Mouse (Mus musculus): ENCODE measurements around the gene Clcnka. TPM values are rescaled to one million over a fixed set of nuclear protein-coding genes. Genes with fewer than 3 reads are reported as not detected.

Clcnka gene
- total and polyA plus RNA-seq, 3 experiments: not detected

DNA sequence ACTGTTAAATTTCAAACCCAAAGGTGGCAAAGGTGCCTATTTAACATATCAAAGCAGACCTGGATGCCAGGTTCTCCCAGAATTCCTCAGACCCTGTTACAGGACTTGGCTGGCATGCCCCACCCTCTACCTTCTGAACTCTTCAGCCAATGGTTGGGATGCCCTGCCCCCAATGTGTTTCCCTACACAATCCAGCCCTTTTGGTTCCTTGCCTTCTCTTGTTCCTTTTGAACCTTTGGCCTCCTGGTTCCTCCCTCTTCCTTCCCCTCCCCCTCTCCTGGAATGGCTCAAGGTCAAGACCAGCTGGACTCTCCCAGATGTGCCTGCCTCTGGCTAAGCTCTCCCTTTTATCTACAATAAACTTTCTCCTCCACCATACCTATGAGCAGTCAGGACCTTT is 42.4 kb upstream of the Clcnka start:
- Histone ChIP-seq H3K4me3 (ENCODE audit: control insufficient read depth in 1 of 2, insufficient read depth in 1 of 2, low read depth in 2 of 2, low read length in 2 of 2) (no peak overlapping the region), H3K27ac (ENCODE audit: control insufficient read depth, low read depth, low read length) (no peak overlapping the region), H3K4me1 (ENCODE audit: control insufficient read depth in 1 of 2, insufficient read depth in 2 of 2, low read length in 2 of 2) (peaks cover 0 to 11% of the 10 kb centered on the region in 2 experiments; a peak in 2 of 4 replicates), H3K79me2 (ENCODE audit: control insufficient read depth, insufficient read depth, low read length, poor library complexity) (peaks cover 9% of the 10 kb centered on the region), H3K9ac (ENCODE audit: control insufficient read depth, low read depth, low read length, poor library complexity, severe bottlenecking) (no peak overlapping the region), H3K9me3 (replicated peaks; ENCODE audit: insufficient read depth, low read length) (no peaks in the 10 kb centered on the region), H3K36me3 (ENCODE audit: control insufficient read depth in 1 of 2, insufficient read depth in 2 of 2, low read length in 2 of 2) (peaks cover 0 to 6% of the 10 kb centered on the region in 2 experiments; a peak in 1 of 4 replicates), H3K27me3 (ENCODE audit: control insufficient read depth in 1 of 2, insufficient read depth in 2 of 2, low read length in 2 of 2) (no peaks in the 10 kb centered on the region)
- TF ChIP-seq ZC3H11A (IDR thresholded peaks at IDR 0.05; ENCODE audit: low read depth, low read length) (no peak), KAT2A (conservative IDR thresholded peaks at IDR 0.05; ENCODE audit: low read depth, low read length) (no peak), TAL1 (IDR thresholded peaks at IDR 0.05; ENCODE audit: low read length) (no peak), TCF12 (IDR thresholded peaks at IDR 0.05; ENCODE audit: low read depth, low read length) (no peak), SMC3 (IDR thresholded peaks at IDR 0.05; ENCODE audit: low read depth, low read length) (no peak), MAZ (IDR thresholded peaks at IDR 0.05; ENCODE audit: low read depth, low read length) (no peak), GABPA (IDR thresholded peaks at IDR 0.05; ENCODE audit: low read depth, low read length) (no peak), ELF1 (IDR thresholded peaks at IDR 0.05; ENCODE audit: low read depth, low read length) (no peak), NRF1 (IDR thresholded peaks at IDR 0.05; ENCODE audit: insufficient read depth, low read depth, low read length, poor library complexity, severe bottlenecking) (no peak), MYB (IDR thresholded peaks at IDR 0.05; ENCODE audit: low read depth, low read length) (no peak), ZKSCAN1 (IDR thresholded peaks at IDR 0.05; ENCODE audit: low read depth, low read length) (no peak), CTCF (IDR thresholded peaks at IDR 0.05 in 2 of 3, conservative IDR thresholded peaks at IDR 0.05 in 1 of 3; ENCODE audit: control insufficient read depth in 1 of 3, insufficient read depth in 1 of 3, low read depth in 2 of 3, low read length in 3 of 3, poor library complexity in 1 of 3, severe bottlenecking in 1 of 3) (no peak), USF1 (IDR thresholded peaks at IDR 0.05; ENCODE audit: low read depth, low read length) (no peak)
- no peak for DNase-seq (ENCODE audit: low read depth, low spot score)

- H3K79me2 ChIP-seq (ENCODE audit: control insufficient read depth, insufficient read depth, low read length, poor library complexity): no peaks in the 10 kb centered on the region
- H3K27ac ChIP-seq (ENCODE audit: control insufficient read depth, low read depth, low read length): no peak overlapping the region
- TF ChIP-seq MXI1 (IDR thresholded peaks at IDR 0.05; ENCODE audit: low read depth, low read length): no peak
- TF ChIP-seq MAZ (IDR thresholded peaks at IDR 0.05; ENCODE audit: low read depth, low read length): no peak
- TF ChIP-seq HCFC1 (IDR thresholded peaks at IDR 0.05; ENCODE audit: low read depth, low read length): no peak
- no peak for TF ChIP-seq TCF12 (IDR thresholded peaks at IDR 0.05; ENCODE audit: low read depth, low read length)
- no peak for TF ChIP-seq MAFK (IDR thresholded peaks at IDR 0.05; ENCODE audit: borderline replicate concordance, low read depth, low read length)
- TF ChIP-seq CHD2 (IDR thresholded peaks at IDR 0.05; ENCODE audit: low read length): no peak
- no peak for TF ChIP-seq MEF2A (IDR thresholded peaks at IDR 0.05; ENCODE audit: extremely low read depth, insufficient replicate concordance, low read depth, low read length, poor library complexity, severe bottlenecking)
- no peak for TF ChIP-seq JUND (IDR thresholded peaks at IDR 0.05; ENCODE audit: low read depth, low read length)
- TF ChIP-seq E2F4 (IDR thresholded peaks at IDR 0.05; ENCODE audit: borderline replicate concordance, low read depth, low read length): no peak
- TF ChIP-seq BHLHE40 (IDR thresholded peaks at IDR 0.05; ENCODE audit: borderline replicate concordance, low read depth, low read length): no peak
- TF ChIP-seq TAL1 (IDR thresholded peaks at IDR 0.05; ENCODE audit: low read length): no peak
- no peak for TF ChIP-seq ELF1 (IDR thresholded peaks at IDR 0.05; ENCODE audit: low read depth, low read length)
- TF ChIP-seq POLR2AphosphoS2 (IDR thresholded peaks at IDR 0.05; ENCODE audit: low read length): no peak
- no peak for TF ChIP-seq GATA1 (IDR thresholded peaks at IDR 0.05; ENCODE audit: low read depth, low read length)
- no peak for TF ChIP-seq GABPA (IDR thresholded peaks at IDR 0.05; ENCODE audit: low read depth, low read length)
- no peak for TF ChIP-seq CHD1 (IDR thresholded peaks at IDR 0.05; ENCODE audit: low read depth, low read length)
- TF ChIP-seq TBP (IDR thresholded peaks at IDR 0.05; ENCODE audit: low read depth, low read length): no peak
- no peak overlapping the region for H3K4me3 ChIP-seq (ENCODE audit: control insufficient read depth in 1 of 2, insufficient read depth in 1 of 2, low read depth in 2 of 2, low read length in 2 of 2)
- no peaks in the 10 kb centered on the region for H3K27me3 ChIP-seq (ENCODE audit: control insufficient read depth in 1 of 2, insufficient read depth in 2 of 2, low read length in 2 of 2)
- H3K9ac ChIP-seq (ENCODE audit: control insufficient read depth, low read depth, low read length, poor library complexity, severe bottlenecking): no peak overlapping the region
- H3K36me3 ChIP-seq (ENCODE audit: control insufficient read depth in 1 of 2, insufficient read depth in 2 of 2, low read length in 2 of 2): no peaks in the 10 kb centered on the region
- 0 out of 4 replicates have a peak, but pooled peaks cover 0 to 3% of the 10 kb centered on the region in 2 experiments for H3K4me1 ChIP-seq (ENCODE audit: control insufficient read depth in 1 of 2, insufficient read depth in 2 of 2, low read length in 2 of 2)
- no peak for DNase-seq (ENCODE audit: low read depth, low spot score)
- H3K9me3 ChIP-seq (replicated peaks; ENCODE audit: insufficient read depth, low read length): no peaks in the 10 kb centered on the region
These were observed 40.7 kb upstream of the Clcnka start for GRCm38 (mm10) chr4:141439083-141439803.

Data from MEL (cell line).